Mouse (Mus musculus) MEL (cell line): ENCODE data around the gene Gpr37l1. TPM values are rescaled to one million over a fixed set of nuclear protein-coding genes. Genes with fewer than 3 reads are reported as not detected.

Experiments used
- DNase-seq: peaks from one replicate; pipeline ENCODE4 v3.0.0; 2011; ENCODE audit warnings: low read depth, low spot score
- H3K27ac ChIP-seq: 2 replicates; pipeline ENCODE4 v1.5.1; 2012; ENCODE audit warnings: low read depth, mild to moderate bottlenecking, control low read depth, low read length, moderate library complexity; ENCODE audit not compliant: control insufficient read depth
- H3K27me3 ChIP-seq, 2 experiments: fragments of 150-350 bp in 1 of 2; sonication (generic) in 1 of 2; 2 replicates each; pipeline ENCODE4 v1.6.1; 2012; ENCODE audit warnings: low read length in 2 of 2, mild to moderate bottlenecking in 2 of 2, improper control_type of control experiment in 1 of 2, moderate library complexity in 1 of 2; ENCODE audit not compliant: insufficient read depth in 2 of 2, control insufficient read depth in 1 of 2
- H3K36me3 ChIP-seq, 2 experiments: 2 replicates each; pipeline ENCODE4 v1.6.1; 2012 to 2014; ENCODE audit warnings: low read length in 2 of 2, improper control_type of control experiment in 1 of 2, inconsistent platforms in 1 of 2, mild to moderate bottlenecking in 1 of 2; ENCODE audit not compliant: insufficient read depth in 2 of 2, control insufficient read depth in 1 of 2
- H3K4me1 ChIP-seq, 2 experiments: fragments of 150-350 bp in 1 of 2; sonication (generic) in 1 of 2; 2 replicates each; pipeline ENCODE4 v1.6.1; 2012; ENCODE audit warnings: low read length in 2 of 2, improper control_type of control experiment in 1 of 2, mild to moderate bottlenecking in 1 of 2; ENCODE audit not compliant: insufficient read depth in 2 of 2, control insufficient read depth in 1 of 2
- H3K4me3 ChIP-seq, 2 experiments: fragments of 150-350 bp in 1 of 2; sonication (generic) in 1 of 2; 2 replicates each; pipeline ENCODE4 v1.5.1; 2012; ENCODE audit warnings: low read depth in 2 of 2, low read length in 2 of 2, mild to moderate bottlenecking in 2 of 2, moderate library complexity in 2 of 2, control low read depth in 1 of 2, improper control_type of control experiment in 1 of 2; ENCODE audit not compliant: control insufficient read depth in 1 of 2, insufficient read depth in 1 of 2
- H3K79me2 ChIP-seq: 2 replicates; pipeline ENCODE4 v1.6.1; 2012; ENCODE audit warnings: mild to moderate bottlenecking, low read length, moderate library complexity; ENCODE audit not compliant: control insufficient read depth, poor library complexity, insufficient read depth
- H3K9ac ChIP-seq: 2 replicates; pipeline ENCODE4 v1.6.1; 2012; ENCODE audit warnings: low read depth, mild to moderate bottlenecking, control low read depth, low read length, moderate library complexity; ENCODE audit not compliant: control insufficient read depth, poor library complexity, severe bottlenecking
- H3K9me3 ChIP-seq: fragments of 150-350 bp; sonication (generic); replicated peaks from 2 replicates; pipeline ENCODE4 v1.6.1; 2012; ENCODE audit warnings: mild to moderate bottlenecking, low read length, improper control_type of control experiment, moderate library complexity; ENCODE audit not compliant: insufficient read depth
- E2F4 ChIP-seq: IDR thresholded peaks from 2 replicates; pipeline ENCODE4 v1.6.1; 2011; ENCODE audit warnings: low read depth, low read length, improper control_type of control experiment, borderline replicate concordance
- EP300 ChIP-seq, 2 experiments: IDR thresholded peaks; 2 replicates each; pipeline ENCODE4 v1.6.1; 2011; ENCODE audit warnings: improper control_type of control experiment in 2 of 2, low read length in 2 of 2, low read depth in 1 of 2, mild to moderate bottlenecking in 1 of 2
- JUND ChIP-seq: IDR thresholded peaks from 2 replicates; pipeline ENCODE4 v1.6.1; 2011; ENCODE audit warnings: low read depth, mild to moderate bottlenecking, improper control_type of control experiment, low read length
- MAZ ChIP-seq: IDR thresholded peaks from 2 replicates; pipeline ENCODE4 v1.6.1; 2012; ENCODE audit warnings: low read depth, mild to moderate bottlenecking, inconsistent platforms, low read length, improper control_type of control experiment
- MXI1 ChIP-seq: IDR thresholded peaks from 2 replicates; pipeline ENCODE4 v1.6.1; 2011; ENCODE audit warnings: mild to moderate bottlenecking, low read depth, low read length, improper control_type of control experiment
- NELFE ChIP-seq: IDR thresholded peaks from 2 replicates; pipeline ENCODE4 v1.6.1; 2011; ENCODE audit warnings: low read depth, low read length, improper control_type of control experiment
- POLR2AphosphoS5 ChIP-seq: IDR thresholded peaks from 2 replicates; pipeline ENCODE4 v1.6.1; 2012; ENCODE audit warnings: low read depth, borderline replicate concordance, mild to moderate bottlenecking, inconsistent platforms, low read length, moderate library complexity, mixed read lengths
- TAL1 ChIP-seq: IDR thresholded peaks from 2 replicates; pipeline ENCODE4 v1.6.1; 2012; ENCODE audit warnings: mild to moderate bottlenecking, inconsistent platforms, low read length, moderate library complexity, mixed read lengths
- TBP ChIP-seq: IDR thresholded peaks from 2 replicates; pipeline ENCODE4 v1.8.0; 2011; ENCODE audit warnings: low read depth, low read length, improper control_type of control experiment
- TCF12 ChIP-seq: IDR thresholded peaks from 2 replicates; pipeline ENCODE4 v1.6.1; 2014; ENCODE audit warnings: low read depth, mild to moderate bottlenecking, inconsistent platforms, low read length, improper control_type of control experiment, moderate library complexity
- USF1 ChIP-seq: IDR thresholded peaks from 2 replicates; pipeline ENCODE4 v1.6.1; 2014; ENCODE audit warnings: low read depth, mild to moderate bottlenecking, inconsistent platforms, low read length, improper control_type of control experiment, moderate library complexity
- USF2 ChIP-seq, 2 experiments: IDR thresholded peaks; 2 replicates each; pipeline ENCODE4 v1.6.1; 2011 to 2012; ENCODE audit warnings: improper control_type of control experiment in 2 of 2, low read length in 2 of 2, borderline replicate concordance in 1 of 2, inconsistent platforms in 1 of 2, low read depth in 1 of 2, mild to moderate bottlenecking in 1 of 2; ENCODE audit not compliant: insufficient read depth in 1 of 2
- ZC3H11A ChIP-seq: IDR thresholded peaks from 2 replicates; pipeline ENCODE4 v1.6.1; 2012; ENCODE audit warnings: low read depth, mild to moderate bottlenecking, inconsistent platforms, low read length, improper control_type of control experiment
- ZKSCAN1 ChIP-seq: IDR thresholded peaks from 2 replicates; pipeline ENCODE4 v1.6.1; 2012; ENCODE audit warnings: low read depth, mild to moderate bottlenecking, inconsistent platforms, low read length, improper control_type of control experiment, moderate library complexity
- ZMIZ1 ChIP-seq: IDR thresholded peaks from 2 replicates; pipeline ENCODE4 v1.6.1; 2012; ENCODE audit warnings: low read depth, mild to moderate bottlenecking, inconsistent platforms, low read length, improper control_type of control experiment, moderate library complexity
- ZNF384 ChIP-seq: IDR thresholded peaks from 2 replicates; pipeline ENCODE4 v1.6.1; 2012; ENCODE audit warnings: low read depth, mild to moderate bottlenecking, inconsistent platforms, low read length, improper control_type of control experiment
- polyA plus RNA-seq, 2 experiments: library from polyadenylated mRNA; stranded (reverse) in 1 of 2; unstranded in 1 of 2; fragments of >175 nt in 1 of 2; fragments of >200 nt in 1 of 2; gene quantifications; 2 replicates each; pipeline versions ENCODE4 v1.2.1 to v1.2.4; 2012; ENCODE audit warnings: low replicate concordance in 2 of 2, low read depth in 1 of 2; ENCODE audit not compliant: insufficient read length in 2 of 2, insufficient read depth in 1 of 2, missing spikeins in 1 of 2
- total RNA-seq: library from RNA; depleted of rRNA; stranded (reverse); fragments of 300-350 nt; gene quantifications from 2 replicates; pipeline ENCODE4 v1.2.3, GENCODE M21; 2012

The Gpr37l1 gene
- total and polyA plus RNA-seq, 3 experiments = not detected

GRCm38 (mm10) chr1:135126443-135127027 lies 40.9 kb downstream of the Gpr37l1 start:
- no peaks in the 10 kb centered on the region for H3K9me3 ChIP-seq
- no peak for DNase-seq
- peaks cover 2 to 9% of the 10 kb centered on the region in 2 experiments; a peak in 3 of 4 replicates for H3K36me3 ChIP-seq
- peaks cover 0 to 19% of the 10 kb centered on the region in 2 experiments; a peak in 3 of 4 replicates for H3K4me1 ChIP-seq
- no peak overlapping the region for H3K9ac ChIP-seq
- no peak for TF ChIP-seq ZKSCAN1
- no peak for TF ChIP-seq NELFE
- peaks cover 3% of the 10 kb centered on the region; the same call in 1 of the 2 replicates for H3K79me2 ChIP-seq
- no peaks in the 10 kb centered on the region for H3K27me3 ChIP-seq
- H3K27ac ChIP-seq = no peak overlapping the region
- H3K4me3 ChIP-seq = no peak overlapping the region

GRCm38 (mm10) chr1:135125990-135126389 lies 41.5 kb downstream of the Gpr37l1 start:
- H3K9ac ChIP-seq = no peak overlapping the region
- peaks cover 2 to 9% of the 10 kb centered on the region in 2 experiments; a peak in 3 of 4 replicates for H3K36me3 ChIP-seq
- no peak overlapping the region for H3K27ac ChIP-seq
- H3K4me1 ChIP-seq = peaks cover 0 to 17% of the 10 kb centered on the region in 2 experiments; a peak in 2 of 4 replicates
- H3K9me3 ChIP-seq = no peaks in the 10 kb centered on the region
- no peaks in the 10 kb centered on the region for H3K27me3 ChIP-seq
- no peak overlapping the region for H3K4me3 ChIP-seq
- peaks cover 3% of the 10 kb centered on the region; the same call in 1 of the 2 replicates for H3K79me2 ChIP-seq
- DNase-seq = no peak
- no peak for TF ChIP-seq TBP
- TF ChIP-seq E2F4 = no peak
- TF ChIP-seq USF2 (IDR thresholded peaks at IDR 0.05; ENCODE audit: borderline replicate concordance in 1 of 2, insufficient read depth in 1 of 2, low read depth in 1 of 2, low read length in 2 of 2) = no peak
- no peak for TF ChIP-seq ZNF384
- TF ChIP-seq ZC3H11A = no peak
- TF ChIP-seq EP300 (IDR thresholded peaks at IDR 0.05; ENCODE audit: low read depth in 1 of 2, low read length in 2 of 2) = no peak
- TF ChIP-seq TAL1 = no peak
- TF ChIP-seq MAZ = no peak
- TF ChIP-seq ZKSCAN1 = no peak
- TF ChIP-seq NELFE = no peak
- TF ChIP-seq ZMIZ1 = no peak
- TF ChIP-seq JUND = no peak
- TF ChIP-seq USF1 = no peak
- no peak for TF ChIP-seq POLR2AphosphoS5
- TF ChIP-seq TCF12 = no peak
- TF ChIP-seq MXI1 = no peak
